In the genomic region with DNA sequence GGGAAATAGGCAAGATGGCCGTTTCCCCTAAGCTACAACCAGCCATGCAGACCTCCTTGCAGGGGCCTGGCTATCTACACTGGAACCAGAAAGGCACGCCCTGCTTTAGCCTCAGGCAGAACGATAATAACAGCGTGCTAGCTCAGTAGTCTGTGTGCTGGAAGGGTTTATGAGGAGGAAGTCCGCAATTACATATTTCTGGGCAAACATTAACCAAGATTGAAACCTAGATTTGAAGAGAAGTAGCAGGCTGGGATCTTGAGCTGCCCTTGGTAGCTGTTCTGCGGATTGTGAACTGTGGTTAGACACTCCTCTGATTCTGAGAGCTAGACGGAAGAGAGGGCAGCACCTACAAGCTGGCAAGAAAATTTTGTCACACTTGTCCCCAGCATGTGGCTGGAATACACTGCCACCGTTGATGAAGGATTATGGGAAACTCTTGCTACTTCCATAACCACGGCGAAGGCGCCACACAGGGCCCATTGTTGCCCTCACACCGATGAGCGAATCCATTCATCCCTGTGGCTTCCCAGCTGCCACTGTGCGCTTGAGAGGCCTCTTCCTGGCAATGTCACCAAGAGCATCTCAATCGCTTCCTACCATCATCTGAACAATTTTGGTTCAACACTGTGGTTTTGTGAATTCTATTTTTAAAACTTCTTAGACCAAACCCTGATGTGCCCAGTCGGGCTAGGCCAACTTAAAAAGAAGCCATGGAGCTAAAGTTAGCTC, we compare ENCODE assay signal across 8 mouse cellular contexts. TPM values are rescaled to one million over a fixed set of nuclear protein-coding genes. Genes with fewer than 3 reads are reported as not detected.
A peak's percentile ranks its signal among the peaks of the same experiment; 100 is the strongest.
DNase-seq lines count a peak whose midpoint lies in the region; ATAC-seq and TF ChIP-seq lines count a peak whose summit lies in the region.

No protein-coding gene starts in this region.

- no peak for DNase-seq in thymus, adult 2 months
- no peak for DNase-seq in thymus, postnatal 36 days
- no peak for DNase-seq in intestine, embryonic 14.5 days (ENCODE audit: low spot score)
- peak; percentile 72 for DNase-seq in stomach, postnatal 0 days (ENCODE audit: low spot score)
- no peak for DNase-seq in ovary, adult 18-20 months (ENCODE audit: low spot score)
- no peak for DNase-seq in adrenal gland, adult 18-20 months (ENCODE audit: low spot score in 2 of 2)
- no peak for DNase-seq in heart, postnatal 14 days

- H3K4me2 ChIP-seq in intestine, embryonic 14.5 days (ENCODE audit: low read length) = no peak overlapping the region
- H3K4me2 ChIP-seq in liver, embryonic 15.5 days = peak overlapping the region; percentile 37
- no peak overlapping the region for H3K4me2 ChIP-seq in stomach, postnatal 0 days (replicated peaks; ENCODE audit: low read depth)

- intact Hi-C loops in heart, postnatal 14 days (cut with DNase I) = loop anchor here (5.0 kb wide), 1 partner anchor 81 kb away; no protein-coding TSS in a partner anchor

- no peak for TF ChIP-seq POLR2A in thymus, adult 2 months (IDR thresholded peaks at IDR 0.05; ENCODE audit: control insufficient read depth, extremely low read depth, insufficient read depth, low read length, poor library complexity)

- no peaks in the 10 kb centered on the region for H3K27me3 ChIP-seq in thymus, adult 2 months (ENCODE audit: control insufficient read depth, insufficient read depth, low read length)
- H3K27me3 ChIP-seq in intestine, embryonic 14.5 days (replicated peaks; ENCODE audit: control insufficient read depth, insufficient read depth, low read length) = no peaks in the 10 kb centered on the region
- no peaks in the 10 kb centered on the region for H3K27me3 ChIP-seq in liver, embryonic 15.5 days
- H3K27me3 ChIP-seq in stomach, postnatal 0 days (ENCODE audit: control insufficient read depth, insufficient read depth, low read length) = no peaks in the 10 kb centered on the region

- H3K27ac ChIP-seq in thymus, adult 2 months (ENCODE audit: control insufficient read depth, insufficient read depth, low read length) = 0 out of 2 replicates have a peak overlapping the region, but pooled peaks have one; percentile 10
- peak overlapping the region; percentile 72 for H3K27ac ChIP-seq in intestine, embryonic 14.5 days (ENCODE audit: low read depth)
- H3K27ac ChIP-seq in liver, embryonic 15.5 days (replicated peaks) = 0 out of 2 replicates have a peak overlapping the region, but pooled peaks have one; percentile 41
- peak overlapping the region; percentile 83 for H3K27ac ChIP-seq in stomach, postnatal 0 days (replicated peaks)

- TF ChIP-seq EP300 in stomach, postnatal 0 days (optimal IDR thresholded peaks at IDR 0.05) = no peak

- TF ChIP-seq CTCF in thymus, adult 2 months (IDR thresholded peaks at IDR 0.05; ENCODE audit: borderline replicate concordance, control insufficient read depth, extremely low read depth, insufficient read depth, low read length, poor library complexity) = no peak
- TF ChIP-seq CTCF in stomach, postnatal 0 days (IDR thresholded peaks at IDR 0.05; ENCODE audit: low read depth) = no peak

- no peaks in the 10 kb centered on the region for H3K9me3 ChIP-seq in intestine, embryonic 14.5 days (ENCODE audit: control insufficient read depth, low read length)
- H3K9me3 ChIP-seq in liver, embryonic 15.5 days (replicated peaks) = no peaks in the 10 kb centered on the region
- no peaks in the 10 kb centered on the region for H3K9me3 ChIP-seq in stomach, postnatal 0 days (ENCODE audit: control insufficient read depth, low read length)

- H3K4me3 ChIP-seq in thymus, adult 2 months (ENCODE audit: control insufficient read depth, insufficient read depth, low read length) = no peak overlapping the region
- H3K4me3 ChIP-seq in intestine, embryonic 14.5 days (ENCODE audit: low read depth, low read length) = no peak overlapping the region
- no peak overlapping the region for H3K4me3 ChIP-seq in liver, embryonic 15.5 days (replicated peaks)
- H3K4me3 ChIP-seq in stomach, postnatal 0 days (ENCODE audit: low read depth, low read length) = no peak overlapping the region

- peak; percentile 88 for ATAC-seq in intestine, embryonic 14.5 days (replicated peaks; ENCODE audit: low FRiP score, low TSS enrichment, low read depth)
- ATAC-seq in liver, embryonic 15.5 days (ENCODE audit: insufficient read depth) = peak; percentile 87
- peak; percentile 96 for ATAC-seq in stomach, postnatal 0 days (ENCODE audit: low FRiP score, low TSS enrichment)

- 13% methylated on average over 16 of the region's 16 CpGs for WGBS in thymus, adult 2 months
- 69% methylated on average over 16 of the region's 16 CpGs for WGBS in intestine, embryonic 14.5 days
- 24% methylated on average over 16 of the region's 16 CpGs for WGBS in liver, embryonic 15.5 days (ENCODE audit: insufficient replicate concordance)
- 67% methylated on average over 16 of the region's 16 CpGs for WGBS in stomach, postnatal 0 days

- no peak overlapping the region for H3K9ac ChIP-seq in intestine, embryonic 14.5 days (ENCODE audit: low read length)
- H3K9ac ChIP-seq in liver, embryonic 15.5 days = no peak overlapping the region
- H3K9ac ChIP-seq in stomach, postnatal 0 days (ENCODE audit: low read length) = no peak overlapping the region

- peaks cover 12% of the 10 kb centered on the region for H3K4me1 ChIP-seq in thymus, adult 2 months (replicated peaks; ENCODE audit: control insufficient read depth, insufficient read depth, low read length)
- H3K4me1 ChIP-seq in intestine, embryonic 14.5 days (replicated peaks; ENCODE audit: control insufficient read depth, insufficient read depth, low read length) = no peaks in the 10 kb centered on the region; the same call in 1 of the 2 replicates
- H3K4me1 ChIP-seq in liver, embryonic 15.5 days (replicated peaks) = peaks cover 18% of the 10 kb centered on the region
- H3K4me1 ChIP-seq in stomach, postnatal 0 days (replicated peaks; ENCODE audit: control insufficient read depth, insufficient read depth) = no peaks in the 10 kb centered on the region

- H3K36me3 ChIP-seq in thymus, adult 2 months (ENCODE audit: control insufficient read depth, insufficient read depth, low read length) = no peaks in the 10 kb centered on the region
- no peaks in the 10 kb centered on the region for H3K36me3 ChIP-seq in intestine, embryonic 14.5 days (ENCODE audit: control insufficient read depth, insufficient read depth, low read length)
- H3K36me3 ChIP-seq in liver, embryonic 15.5 days (replicated peaks) = no peaks in the 10 kb centered on the region
- H3K36me3 ChIP-seq in stomach, postnatal 0 days (ENCODE audit: control insufficient read depth, insufficient read depth, low read length) = no peaks in the 10 kb centered on the region

RNA-seq across cellular contexts. Expression of gene Gm5148, which starts 23.9 kb away (rescaled TPM):
- 1.5 and 1.8 TPM in 2 replicates for polyA plus RNA-seq in thymus, adult 2 months (2012; rRNA removed)
- 5.2 and 6.0 TPM in 2 replicates for polyA plus RNA-seq in intestine, embryonic 14.5 days (2014; fragmentation: Nextera tagmentation; extraction: Ambion mirVana)
- polyA plus RNA-seq in liver, embryonic 15.5 days (2015; fragmentation: Nextera tagmentation; extraction: Ambion mirVana) = 2.2 and 2.6 TPM in 2 replicates
- 4.9 and 5.7 TPM in 2 replicates for polyA plus RNA-seq in stomach, postnatal 0 days (2015; fragmentation: Nextera tagmentation; extraction: Ambion mirVana)
- 1 to 10 TPM in 1 of 2 experiments, under 1 TPM in 1; 0.30 to 1.7 TPM for total RNA-seq in adrenal gland, adult 18-20 months (2021)
- not detected for total RNA-seq in heart, postnatal 14 days (2021)

Comparison
In these comparisons a context has a peak if more than half of its experiments do, and no peak if none do; other contexts are left out.
1. H3K27ac ChIP-seq: peak in every context shown above with its lines; median percentile 83 in stomach, postnatal 0 days; 72 in intestine, embryonic 14.5 days; 41 in liver, embryonic 15.5 days; 10 in thymus, adult 2 months.